8 mouse cellular contexts compared by ENCODE assay signal in genomic region chr11:20603066-20603812, GRCm38 (mm10).
DNase-seq lines count a peak whose midpoint lies in the region; ATAC-seq lines count a peak whose summit lies in the region.

No protein-coding gene starts in this region.

- no peaks in the 10 kb centered on the region for H3K9me3 ChIP-seq in kidney, embryonic 14.5 days (ENCODE audit: control insufficient read depth, low read length)
- no peaks in the 10 kb centered on the region for H3K9me3 ChIP-seq in embryonic facial prominence, embryonic 13.5 days
- no peaks in the 10 kb centered on the region for H3K9me3 ChIP-seq in hindbrain, embryonic 15.5 days

- no peak overlapping the region for H3K4me3 ChIP-seq in kidney, embryonic 14.5 days (ENCODE audit: low read length)
- H3K4me3 ChIP-seq in embryonic facial prominence, embryonic 13.5 days, result peak overlapping the region; percentile 17
- peak overlapping the region; percentile 8; the same call in 1 of the 2 replicates for H3K4me3 ChIP-seq in hindbrain, embryonic 15.5 days

- no peak for ATAC-seq in kidney, embryonic 14.5 days (ENCODE audit: low FRiP score, low TSS enrichment)
- ATAC-seq in embryonic facial prominence, embryonic 13.5 days (ENCODE audit: insufficient number of reproducible peaks, insufficient read depth, low FRiP score, low TSS enrichment, low read depth), result no peak
- peak; percentile 79 for ATAC-seq in hindbrain, embryonic 15.5 days (ENCODE audit: low FRiP score, low read depth)

- H3K36me3 ChIP-seq in kidney, embryonic 14.5 days (ENCODE audit: control insufficient read depth, insufficient read depth, low read length), result no peaks in the 10 kb centered on the region
- no peaks in the 10 kb centered on the region for H3K36me3 ChIP-seq in embryonic facial prominence, embryonic 13.5 days
- no peaks in the 10 kb centered on the region for H3K36me3 ChIP-seq in hindbrain, embryonic 15.5 days

- H3K27me3 ChIP-seq in kidney, embryonic 14.5 days (ENCODE audit: control insufficient read depth, insufficient read depth, low read length), result no peaks in the 10 kb centered on the region
- H3K27me3 ChIP-seq in embryonic facial prominence, embryonic 13.5 days, result no peaks in the 10 kb centered on the region
- H3K27me3 ChIP-seq in hindbrain, embryonic 15.5 days, result no peaks in the 10 kb centered on the region

- H3K4me1 ChIP-seq in kidney, embryonic 14.5 days (ENCODE audit: control insufficient read depth, insufficient read depth, low read length), result no peaks in the 10 kb centered on the region
- H3K4me1 ChIP-seq in embryonic facial prominence, embryonic 13.5 days, result peaks cover 17% of the 10 kb centered on the region
- H3K4me1 ChIP-seq in hindbrain, embryonic 15.5 days (replicated peaks), result peaks cover 20% of the 10 kb centered on the region; the same call in 1 of the 2 replicates

- H3K27ac ChIP-seq in kidney, embryonic 14.5 days (ENCODE audit: low read depth, low read length), result no peak overlapping the region
- H3K27ac ChIP-seq in embryonic facial prominence, embryonic 13.5 days, result peak overlapping the region; percentile 55
- H3K27ac ChIP-seq in hindbrain, embryonic 15.5 days (replicated peaks), result peak overlapping the region; percentile 79

- H3K9ac ChIP-seq in kidney, embryonic 14.5 days (ENCODE audit: low read depth, low read length), result no peak overlapping the region
- H3K9ac ChIP-seq in embryonic facial prominence, embryonic 13.5 days, result peak overlapping the region; percentile 27; the same call in 1 of the 2 replicates
- no peak overlapping the region for H3K9ac ChIP-seq in hindbrain, embryonic 15.5 days

- DNase-seq in kidney, adult 9 months, result no peak
- DNase-seq in lung, postnatal 36 days, result peak; percentile 16
- no peak for DNase-seq in urinary bladder, postnatal 25 days (ENCODE audit: low spot score)
- no peak for DNase-seq in frontal cortex, postnatal 25 days (ENCODE audit: low spot score in 2 of 2)
- no peak for DNase-seq in kidney, postnatal 36 days

- peak overlapping the region; percentile 25; the same call in 1 of the 2 replicates for H3K4me2 ChIP-seq in kidney, embryonic 14.5 days (replicated peaks; ENCODE audit: low read depth, low read length)
- H3K4me2 ChIP-seq in embryonic facial prominence, embryonic 13.5 days, result peak overlapping the region; percentile 54
- peak overlapping the region; percentile 41 for H3K4me2 ChIP-seq in hindbrain, embryonic 15.5 days

- WGBS in kidney, embryonic 14.5 days, result 57% methylated on average over 24 of the region's 24 CpGs
- WGBS in embryonic facial prominence, embryonic 13.5 days, result 27% methylated on average over 24 of the region's 24 CpGs
- 14% methylated on average over 24 of the region's 24 CpGs for WGBS in hindbrain, embryonic 15.5 days
